Mouse (Mus musculus) urinary bladder, adult 2 months (tissue): ENCODE results near the gene Gak. TPM values are rescaled to one million over a fixed set of nuclear protein-coding genes. Genes with fewer than 3 reads are reported as not detected.

ENCODE experiments used
- polyA plus RNA-seq: library from polyadenylated mRNA; depleted of rRNA; stranded (reverse); fragments of >200 nt; gene quantifications from 2 replicates; pipeline ENCODE4 v1.2.3, GENCODE M21; 2012; rRNA removed

Gak gene
- polyA plus RNA-seq, 1 experiment, result 61.6 TPM

Other genes starting within 250 kb of the Gak start
- not detected in 2 replicates for gene Pde6b, start 241.4 kb downstream of the Gak start, polyA plus RNA-seq
- 219 and 292 TPM in 2 replicates for gene Atp5k, start 195.3 kb downstream of the Gak start, polyA plus RNA-seq
- gene Mfsd7a, start 180.9 kb downstream of the Gak start, polyA plus RNA-seq, result 9.8 and 10.7 TPM in 2 replicates
- 13.9 and 17.1 TPM in 2 replicates for gene Pcgf3, start 168.5 kb downstream of the Gak start, polyA plus RNA-seq
- 0.10 and 0.44 TPM in 2 replicates for gene Cplx1, start 79.7 kb downstream of the Gak start, polyA plus RNA-seq
- 36.8 and 37.3 TPM in 2 replicates for gene Tmem175, start within 50 bp of the Gak start, polyA plus RNA-seq
- gene Idua, start 30.6 kb upstream of the Gak start, polyA plus RNA-seq, result 24.1 and 27.1 TPM in 2 replicates
- 20.2 and 21.5 TPM in 2 replicates for gene Dgkq, start 39.9 kb upstream of the Gak start, polyA plus RNA-seq
- 0.04 and 0.07 TPM in 2 replicates for gene Slc26a1, start 45.8 kb upstream of the Gak start, polyA plus RNA-seq
- gene Fgfrl1, start 62.6 kb upstream of the Gak start, polyA plus RNA-seq, result 69.0 and 72.7 TPM in 2 replicates
- 3.2 and 3.8 TPM in 2 replicates for gene Rnf212, start 145.2 kb upstream of the Gak start, polyA plus RNA-seq
- gene Tmed11, start 165.6 kb upstream of the Gak start, polyA plus RNA-seq, result not detected in 2 replicates
- not detected in 2 replicates for gene Vmn2r8, start 179.1 kb upstream of the Gak start, polyA plus RNA-seq
- not detected in 2 replicates for gene Vmn2r9, start 222.8 kb upstream of the Gak start, polyA plus RNA-seq